Mouse (Mus musculus) kidney, adult 2 months (tissue): ENCODE data around the gene Stt3b.

Source experiments
- CTCF ChIP-seq: fragments of 200-500 bp; conservative IDR thresholded peaks from 2 replicates; pipeline ENCODE4 v1.5.1; 2011; ENCODE audit warnings: low read depth, mild to moderate bottlenecking, control low read depth, low read length, moderate library complexity, mixed read lengths; ENCODE audit not compliant: insufficient read depth, insufficient read length
- POLR2A ChIP-seq: fragments of 200-500 bp; IDR thresholded peaks from one replicate; pipeline ENCODE4 v1.6.1; 2011; ENCODE audit warnings: low read depth, low read length, control low read depth

GRCm38 (mm10) chr9:115205491-115205890 is 104.7 kb downstream of the Stt3b start:
- TF ChIP-seq CTCF (no peak), POLR2A (no peak)
